8 mouse cellular contexts compared by ENCODE assay signal in genomic region chr5:93129953-93130352, GRCm38 (mm10). TPM values are rescaled to one million over a fixed set of nuclear protein-coding genes. Genes with fewer than 3 reads are reported as not detected.
DNase-seq lines count a peak whose midpoint lies in the region; ATAC-seq lines count a peak whose summit lies in the region.

No protein-coding gene starts in this region.

- H3K4me1 ChIP-seq in hindbrain, embryonic 11.5 days (replicated peaks; ENCODE audit: control insufficient read depth, insufficient read depth, low read length): peaks cover 24% of the 10 kb centered on the region
- peaks cover 91% of the 10 kb centered on the region for H3K4me1 ChIP-seq in hindbrain, embryonic 12.5 days
- H3K4me1 ChIP-seq in midbrain, embryonic 16.5 days (ENCODE audit: control insufficient read depth, insufficient read depth, low read length): peaks cover 51% of the 10 kb centered on the region

- no peaks in the 10 kb centered on the region for H3K36me3 ChIP-seq in hindbrain, embryonic 11.5 days (ENCODE audit: control insufficient read depth, insufficient read depth, low read length)
- H3K36me3 ChIP-seq in hindbrain, embryonic 12.5 days: no peaks in the 10 kb centered on the region
- no peaks in the 10 kb centered on the region for H3K36me3 ChIP-seq in midbrain, embryonic 16.5 days (ENCODE audit: control insufficient read depth, insufficient read depth, low read length)

- no peaks in the 10 kb centered on the region for H3K27me3 ChIP-seq in hindbrain, embryonic 11.5 days (ENCODE audit: control insufficient read depth, insufficient read depth, low read length)
- no peaks in the 10 kb centered on the region for H3K27me3 ChIP-seq in hindbrain, embryonic 12.5 days
- no peaks in the 10 kb centered on the region for H3K27me3 ChIP-seq in midbrain, embryonic 16.5 days (ENCODE audit: control insufficient read depth, insufficient read depth, low read depth, low read length)

- peak; percentile 36 for DNase-seq in hindbrain, embryonic 11.5 days (ENCODE audit: low spot score)
- DNase-seq in embryo, embryonic 10 days (ENCODE audit: low spot score): peak; percentile 84
- DNase-seq in kidney, adult 18-20 months: peak; percentile 49
- no peak for DNase-seq in layer of hippocampus, postnatal 36 days
- no peak for DNase-seq in thymus, postnatal 10 days (ENCODE audit: low spot score in 2 of 2)

- 20% methylated on average over 4 of the region's 4 CpGs for WGBS in hindbrain, embryonic 11.5 days
- WGBS in hindbrain, embryonic 12.5 days: 24% methylated on average over 4 of the region's 4 CpGs
- 16% methylated on average over 4 of the region's 4 CpGs for WGBS in midbrain, embryonic 16.5 days

- no peak overlapping the region for H3K4me2 ChIP-seq in hindbrain, embryonic 11.5 days (replicated peaks; ENCODE audit: low read depth, low read length)
- H3K4me2 ChIP-seq in hindbrain, embryonic 12.5 days (replicated peaks): no peak overlapping the region
- H3K4me2 ChIP-seq in midbrain, embryonic 16.5 days (ENCODE audit: low read length): no peak overlapping the region

- no peak overlapping the region for H3K4me3 ChIP-seq in hindbrain, embryonic 11.5 days (ENCODE audit: low read depth, low read length)
- H3K4me3 ChIP-seq in hindbrain, embryonic 12.5 days: no peak overlapping the region
- H3K4me3 ChIP-seq in midbrain, embryonic 16.5 days (ENCODE audit: low read depth, low read length): no peak overlapping the region

- H3K27ac ChIP-seq in hindbrain, embryonic 11.5 days (ENCODE audit: low read depth, low read length): no peak overlapping the region
- H3K27ac ChIP-seq in hindbrain, embryonic 12.5 days: no peak overlapping the region; the same call in 1 of the 2 replicates
- H3K27ac ChIP-seq in midbrain, embryonic 16.5 days (ENCODE audit: low read length): peak overlapping the region; percentile 7; the same call in 1 of the 2 replicates

- H3K9me3 ChIP-seq in hindbrain, embryonic 11.5 days (ENCODE audit: control insufficient read depth, low read length): no peaks in the 10 kb centered on the region
- H3K9me3 ChIP-seq in hindbrain, embryonic 12.5 days (replicated peaks): no peaks in the 10 kb centered on the region
- no peaks in the 10 kb centered on the region for H3K9me3 ChIP-seq in midbrain, embryonic 16.5 days (replicated peaks; ENCODE audit: control insufficient read depth, low read length, poor library complexity, severe bottlenecking)

- ATAC-seq in hindbrain, embryonic 11.5 days (ENCODE audit: low FRiP score): no peak
- ATAC-seq in hindbrain, embryonic 12.5 days (ENCODE audit: low FRiP score): no peak
- no peak for ATAC-seq in midbrain, embryonic 16.5 days
- no peak for ATAC-seq in monocyte, adult 5-6 weeks (replicated peaks; ENCODE audit: insufficient number of reproducible peaks, low FRiP score, low TSS enrichment, poor library complexity, severe bottlenecking)

- no peak overlapping the region for H3K9ac ChIP-seq in hindbrain, embryonic 11.5 days (ENCODE audit: low read depth, low read length)
- H3K9ac ChIP-seq in hindbrain, embryonic 12.5 days: no peak overlapping the region
- no peak overlapping the region for H3K9ac ChIP-seq in midbrain, embryonic 16.5 days (ENCODE audit: low read depth, low read length)

RNA-seq across cellular contexts. Expression of gene Sept11, which starts 36.7 kb away (rescaled TPM):
- 241 and 243 TPM in 2 replicates for polyA plus RNA-seq in hindbrain, embryonic 11.5 days (2014; fragmentation: Nextera tagmentation; extraction: Ambion mirVana)
- 261 and 286 TPM in 2 replicates for polyA plus RNA-seq in hindbrain, embryonic 12.5 days (2016; fragmentation: Nextera tagmentation; extraction: Ambion mirVana)
- 143 and 155 TPM in 2 replicates for polyA plus RNA-seq in midbrain, embryonic 16.5 days (2015; fragmentation: Nextera tagmentation; extraction: Ambion mirVana)
- total RNA-seq in layer of hippocampus, postnatal 36 days (2021): 100 to 1,000 TPM; 102 to 114 TPM
- 78.7 to 182 TPM (median 86.3 TPM) in 3 replicates for total RNA-seq in monocyte, adult 5-6 weeks (2017)

Comparison
In these comparisons a context has a peak if more than half of its experiments do, and no peak if none do; other contexts are left out.
1. DNase-seq: peak in hindbrain, embryonic 11.5 days (single experiment), embryo, embryonic 10 days (single experiment) and kidney, adult 18-20 months (single experiment); none in layer of hippocampus, postnatal 36 days (0 of 2) and thymus, postnatal 10 days (0 of 2).